Mouse (Mus musculus) frontal cortex, postnatal 25 days (tissue): ENCODE results near the gene Cebpe.

ENCODE experiments used
- DNase-seq, 2 experiments: peaks; one replicate each; pipeline ENCODE4 v3.0.0; 2022; ENCODE audit warnings: low spot score in 2 of 2

Gene Cebpe

DNA sequence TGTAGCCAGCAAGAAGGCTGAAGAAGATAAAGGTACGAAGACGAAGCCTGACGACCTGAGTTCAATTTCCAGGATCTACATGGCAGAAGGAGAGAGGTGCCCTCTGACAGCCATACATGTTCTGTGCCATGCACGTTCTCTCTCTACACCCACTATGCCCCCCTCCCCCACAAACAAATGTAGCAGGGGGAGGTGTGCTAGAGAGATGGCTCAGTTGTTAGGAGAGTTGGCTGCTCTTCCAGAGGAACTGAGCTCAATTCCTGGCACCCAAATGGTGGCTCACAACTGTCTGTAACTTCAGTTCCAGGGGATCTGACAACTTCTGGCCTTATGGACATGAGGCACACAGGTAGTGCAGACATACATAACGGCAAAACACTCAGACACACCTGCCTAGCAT lies 35.7 kb downstream of the Cebpe start:
- DNase-seq = no peak

DNA sequence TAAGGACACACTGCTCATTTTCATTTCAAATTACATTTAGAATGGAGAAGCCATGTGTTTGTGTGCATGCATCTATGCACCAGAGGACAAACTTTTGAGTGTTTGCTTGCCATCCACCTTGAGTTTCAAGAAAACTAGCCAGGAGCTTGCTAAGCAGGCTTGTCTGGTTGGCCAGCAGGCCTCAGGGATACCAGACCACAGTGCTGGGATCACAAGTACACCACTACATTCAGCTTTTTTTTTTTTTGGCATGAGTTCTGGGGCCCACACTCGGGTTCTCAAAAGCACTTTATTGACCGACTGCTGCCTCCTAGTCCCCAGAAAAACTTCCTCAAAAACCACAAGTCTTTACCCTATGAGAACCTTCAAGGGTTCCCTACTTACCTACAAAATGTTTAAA lies 37.7 kb downstream of the Cebpe start:
- DNase-seq = no peak

DNA sequence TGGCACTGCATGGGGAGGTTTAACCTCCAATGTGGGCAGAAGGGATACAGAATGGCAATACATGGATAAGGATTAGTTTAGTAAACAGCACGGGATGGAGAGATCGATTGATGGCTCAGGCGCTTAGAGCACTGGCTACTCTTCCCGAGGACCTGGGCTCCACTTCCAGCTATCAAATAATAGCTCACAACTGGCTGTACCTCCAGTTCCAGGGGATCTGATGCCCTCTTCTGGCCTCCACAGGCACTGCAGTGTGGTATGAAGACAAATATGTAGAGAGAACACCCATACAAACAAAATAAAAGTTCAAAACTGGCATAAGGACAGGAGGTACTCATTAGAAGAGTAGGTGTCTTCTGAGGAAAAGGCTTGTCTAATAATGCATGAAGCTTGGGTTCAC lies 42.6 kb downstream of the Cebpe start:
- no peak for DNase-seq

DNA sequence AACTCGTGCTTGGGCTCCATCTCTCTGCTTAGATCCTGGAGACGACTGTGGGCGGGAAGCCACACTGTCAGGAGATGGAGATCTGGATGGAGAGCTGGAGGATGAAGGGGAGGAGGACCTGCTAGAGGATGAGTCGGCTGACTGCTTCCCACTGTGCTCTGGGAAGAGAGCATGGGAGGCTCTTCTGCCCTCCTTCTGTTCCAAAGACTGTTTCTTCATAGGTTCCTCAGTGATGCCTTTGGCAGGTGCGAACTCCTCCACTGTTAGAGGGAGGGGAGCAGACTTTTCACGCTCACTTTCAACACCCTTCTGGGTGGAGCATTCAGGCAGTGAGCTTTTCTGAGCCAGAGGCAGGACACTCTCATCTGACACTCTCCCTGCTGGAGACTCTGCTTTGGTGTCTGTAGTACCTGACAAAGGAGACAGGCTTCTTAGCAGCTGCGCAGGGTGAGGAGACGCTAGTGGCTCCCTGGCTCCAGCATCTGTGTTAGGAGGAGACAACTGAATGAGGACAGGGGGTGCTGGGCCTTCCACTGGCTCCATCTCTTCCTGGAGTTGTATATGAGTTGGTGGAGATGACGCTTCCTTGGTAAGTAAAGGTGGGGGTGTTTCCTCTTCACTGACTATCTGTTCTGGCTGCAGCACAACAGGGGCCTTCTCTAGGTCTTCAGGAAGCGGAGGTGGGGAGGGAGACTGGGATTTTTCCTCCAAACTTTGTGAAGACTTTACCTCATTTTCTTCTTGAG lies 47.3 kb downstream of the Cebpe start:
- DNase-seq = no peak
